Mouse (Mus musculus) myocyte (in vitro differentiated cells): ENCODE measurements around the gene Pde4a.

Source experiments
- CEBPB ChIP-seq: IDR thresholded peaks from 2 replicates; pipeline ENCODE4 v1.6.1; 2011; ENCODE audit warnings: mild to moderate bottlenecking, moderate library complexity; ENCODE audit not compliant: poor library complexity, insufficient read depth, severe bottlenecking
- E2F4 ChIP-seq: IDR thresholded peaks from one replicate; pipeline ENCODE4 v1.6.1; 2011; ENCODE audit warnings: mild to moderate bottlenecking, control low read depth, moderate library complexity; ENCODE audit not compliant: insufficient read depth
- MAX ChIP-seq: IDR thresholded peaks from one replicate; pipeline ENCODE4 v1.6.1; 2011; ENCODE audit warnings: low read depth, mild to moderate bottlenecking, control low read depth
- MYOD1 ChIP-seq, 3 experiments: IDR thresholded peaks; one replicate each; pipeline ENCODE4 v1.6.1; 2011; ENCODE audit warnings: control low read depth in 2 of 3, low read depth in 2 of 3, mild to moderate bottlenecking in 2 of 3, moderate library complexity in 1 of 3; ENCODE audit not compliant: insufficient read length in 2 of 3, control insufficient read depth in 1 of 3
- MYOG ChIP-seq, 3 experiments: IDR thresholded peaks; one replicate each; pipeline ENCODE4 v1.6.1; 2011; ENCODE audit warnings: control low read depth in 2 of 3, low read depth in 2 of 3, mild to moderate bottlenecking in 2 of 3; ENCODE audit not compliant: insufficient read length in 2 of 3, control insufficient read depth in 1 of 3, insufficient read depth in 1 of 3
- POLR2A ChIP-seq: IDR thresholded peaks from one replicate; pipeline ENCODE4 v1.6.1; 2011; ENCODE audit warnings: low read depth, mild to moderate bottlenecking, control low read depth, moderate library complexity; ENCODE audit not compliant: insufficient read length
- POLR2AphosphoS2 ChIP-seq: IDR thresholded peaks from one replicate; pipeline ENCODE4 v1.6.1; 2011; ENCODE audit warnings: low read depth, control low read depth; ENCODE audit not compliant: insufficient read length
- REST ChIP-seq: IDR thresholded peaks from one replicate; pipeline ENCODE4 v1.6.1; 2011; ENCODE audit warnings: mild to moderate bottlenecking, control low read depth, moderate library complexity; ENCODE audit not compliant: insufficient read depth, insufficient read length
- SRF ChIP-seq: IDR thresholded peaks from one replicate; pipeline ENCODE4 v1.6.1; 2011; ENCODE audit warnings: low read depth; ENCODE audit not compliant: control insufficient read depth, insufficient read length
- TCF12 ChIP-seq: IDR thresholded peaks from one replicate; pipeline ENCODE4 v1.6.1; 2011; ENCODE audit warnings: mild to moderate bottlenecking, control low read depth; ENCODE audit not compliant: poor library complexity, insufficient read depth, severe bottlenecking
- TCF3 ChIP-seq: IDR thresholded peaks from one replicate; pipeline ENCODE4 v1.6.1; 2011; ENCODE audit warnings: low read depth, control low read depth; ENCODE audit not compliant: insufficient read length
- USF1 ChIP-seq: IDR thresholded peaks from one replicate; pipeline ENCODE4 v1.6.1; 2011; ENCODE audit warnings: low read depth, mild to moderate bottlenecking, control low read depth, moderate library complexity

GRCm38 (mm10) chr9:21224576-21225414 lies 59.3 kb downstream of the Pde4a start:
- TF ChIP-seq E2F4: no peak
- TF ChIP-seq POLR2A: no peak
- no peak for TF ChIP-seq TCF3
- TF ChIP-seq POLR2AphosphoS2: no peak
- no peak for TF ChIP-seq MAX
- no peak for TF ChIP-seq SRF
- TF ChIP-seq CEBPB: no peak
- no peak for TF ChIP-seq TCF12
- TF ChIP-seq MYOG (IDR thresholded peaks at IDR 0.05; ENCODE audit: control insufficient read depth in 1 of 3, insufficient read depth in 1 of 3, insufficient read length in 2 of 3, low read depth in 2 of 3): no peak
- no peak for TF ChIP-seq USF1
- TF ChIP-seq MYOD1 (IDR thresholded peaks at IDR 0.05; ENCODE audit: control insufficient read depth in 1 of 3, insufficient read length in 2 of 3, low read depth in 2 of 3): no peak
- TF ChIP-seq REST: no peak
